Mouse (Mus musculus) central nervous system, embryonic 14 days (tissue): ENCODE measurements around the gene BC051142. TPM values are rescaled to one million over a fixed set of nuclear protein-coding genes. Genes with fewer than 3 reads are reported as not detected.

Experiments used
- polyA plus RNA-seq: library from polyadenylated mRNA; depleted of rRNA; stranded (reverse); fragments of >200 nt; gene quantifications from 2 replicates; pipeline ENCODE4 v1.2.3, GENCODE M21; 2012; rRNA removed

BC051142 gene
- polyA plus RNA-seq = 10.5 and 11.5 TPM in 2 replicates

GRCm38 (mm10) chr17:34398711-34399393 lies at the start of gene BC051142:
BC051142 (plus strand) TSS chr17:34398820.

GRCm38 (mm10) chr17:34354539-34354938 lies 44.1 kb upstream of the BC051142 start, which contains the start of gene Btnl2:
Btnl2 (plus strand) TSS chr17:34354822.

GRCm38 (mm10) chr17:34376847-34377246 lies 21.8 kb upstream of the BC051142 start, which contains the start of gene Btnl1:
Btnl1 (plus strand) TSS chr17:34377132.

GRCm38 (mm10) chr17:34477238-34478013 lies 78.8 kb downstream of the BC051142 start, which contains the start of gene Btnl4:
Btnl4 (minus strand) TSS chr17:34477318.

Other genes starting within 250 kb of the BC051142 start
- 1.0 and 1.9 TPM in 2 replicates for gene H2-DMb1, start 245.7 kb upstream of the BC051142 start, polyA plus RNA-seq
- gene Tap1, start 211.3 kb upstream of the BC051142 start, polyA plus RNA-seq = 2.8 and 4.5 TPM in 2 replicates
- 1.8 and 2.6 TPM in 2 replicates for gene Psmb9, start 211.1 kb upstream of the BC051142 start, polyA plus RNA-seq
- gene Psmb8, start 201.1 kb upstream of the BC051142 start, polyA plus RNA-seq = 5.1 and 6.8 TPM in 2 replicates
- gene Tap2, start 195.3 kb upstream of the BC051142 start, polyA plus RNA-seq = 1.3 and 2.0 TPM in 2 replicates
- 0.07 TPM in 1 of 2 replicates, not detected in the other for gene H2-Ob, start 159.9 kb upstream of the BC051142 start, polyA plus RNA-seq
- gene H2-Ab1, start 141.1 kb upstream of the BC051142 start, polyA plus RNA-seq = 1.9 and 2.8 TPM in 2 replicates
- 0.54 and 1.0 TPM in 2 replicates for gene H2-Aa, start 111.0 kb upstream of the BC051142 start, polyA plus RNA-seq
- 1.2 and 2.2 TPM in 2 replicates for gene H2-Eb1, start 93.0 kb upstream of the BC051142 start, polyA plus RNA-seq
- 0.16 and 0.19 TPM in 2 replicates for gene H2-Eb2, start 73.2 kb upstream of the BC051142 start, polyA plus RNA-seq
- 0.03 and 0.05 TPM in 2 replicates for gene Btnl2, start 44.0 kb upstream of the BC051142 start, polyA plus RNA-seq
- not detected in 2 replicates for gene Btnl1, start 21.7 kb upstream of the BC051142 start, polyA plus RNA-seq
- gene Btnl4, start 78.5 kb downstream of the BC051142 start, polyA plus RNA-seq = not detected in 2 replicates
- not detected in 2 replicates for gene Btnl6, start 118.5 kb downstream of the BC051142 start, polyA plus RNA-seq
- gene Notch4, start 165.4 kb downstream of the BC051142 start, polyA plus RNA-seq = 11.9 and 13.3 TPM in 2 replicates
- gene Gpsm3, start 191.0 kb downstream of the BC051142 start, polyA plus RNA-seq = 3.4 and 4.3 TPM in 2 replicates
- gene Pbx2, start 192.4 kb downstream of the BC051142 start, polyA plus RNA-seq = 104 and 106 TPM in 2 replicates
- 8.7 and 9.9 TPM in 2 replicates for gene Ager, start 199.0 kb downstream of the BC051142 start, polyA plus RNA-seq
- 226 and 258 TPM in 2 replicates for gene Rnf5, start 204.9 kb downstream of the BC051142 start, polyA plus RNA-seq
- gene Agpat1, start 205.4 kb downstream of the BC051142 start, polyA plus RNA-seq = 172 and 183 TPM in 2 replicates
- gene Egfl8, start 217.2 kb downstream of the BC051142 start, polyA plus RNA-seq = 9.5 and 13.6 TPM in 2 replicates
- 25.5 and 27.9 TPM in 2 replicates for gene Ppt2, start 229.7 kb downstream of the BC051142 start, polyA plus RNA-seq
- 44.9 and 49.4 TPM in 2 replicates for gene Prrt1, start 230.7 kb downstream of the BC051142 start, polyA plus RNA-seq
- gene Fkbpl, start 245.9 kb downstream of the BC051142 start, polyA plus RNA-seq = 5.3 and 5.5 TPM in 2 replicates
- gene Atf6b, start 248.3 kb downstream of the BC051142 start, polyA plus RNA-seq = 107 and 109 TPM in 2 replicates